26 mouse cellular contexts compared by ENCODE assay signal in the genomic region with DNA sequence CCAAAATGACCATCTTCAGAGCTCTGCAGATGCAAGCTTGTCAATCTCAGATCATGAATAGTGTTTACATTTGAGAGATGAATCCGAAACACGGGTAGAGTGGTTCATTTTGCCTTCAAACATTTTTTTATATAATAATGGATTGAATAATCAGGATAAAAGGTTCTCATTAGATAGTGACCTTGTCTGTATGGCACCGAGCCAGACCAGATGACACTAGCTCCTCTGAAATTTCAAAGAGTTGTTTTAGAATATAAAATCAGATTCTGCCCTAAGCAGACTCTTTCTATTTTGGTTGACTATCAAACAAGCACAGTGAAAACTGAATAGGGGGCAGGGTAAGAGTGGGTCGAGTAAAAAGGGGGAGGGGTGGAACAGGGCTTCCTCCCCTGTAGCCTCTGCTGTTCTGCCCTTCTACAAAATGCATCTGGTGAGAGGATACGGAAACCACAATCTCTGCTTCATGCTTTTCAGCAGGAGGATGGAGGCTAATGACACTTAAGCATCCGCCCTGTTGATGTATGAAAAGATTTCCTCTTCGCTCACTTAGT.
DNase-seq lines count a peak whose midpoint lies in the region; ATAC-seq and TF ChIP-seq lines count a peak whose summit lies in the region.
"Had no signal": no experiment of that assay in that cellular context is flagged by ENCODE, and none has a peak within 500 bp of the region (broad histone marks: within the 10 kb centered on the region; RNA-seq: fewer than 3 reads in every experiment).

No protein-coding gene starts in this region.

- DNase-seq in cerebellum, postnatal 14 days = peak; percentile 3 to 9
- no peak for DNase-seq in cerebellum, adult 9-11 months
- DNase-seq in midbrain, embryonic 11.5 days (ENCODE audit: low spot score, missing footprints) = no peak
- peak; percentile 58 for DNase-seq in brain, embryonic 14.5 days (ENCODE audit: low read depth)
- no peak for DNase-seq in embryonic facial prominence, embryonic 10.5 days (ENCODE audit: low spot score)
- DNase-seq: B cell, adult 2 months; cerebellum, adult 18-20 months; cerebellum, postnatal 36 days; heart, postnatal 10 days; kidney, adult 11 months; kidney, postnatal 25 days; liver, postnatal 0 days; lung, postnatal 36 days; retina, postnatal 1 day; right cerebral cortex, postnatal 14 days; thymus, postnatal 4 days had no signal

- H3K4me3 ChIP-seq in midbrain, embryonic 16.5 days (ENCODE audit: low read depth, low read length) = no peak overlapping the region
- no peak overlapping the region for H3K4me3 ChIP-seq in midbrain, embryonic 11.5 days (ENCODE audit: low read depth, low read length)
- H3K4me3 ChIP-seq in forebrain, embryonic 16.5 days (replicated peaks; ENCODE audit: low read length) = no peak overlapping the region
- no peak overlapping the region for H3K4me3 ChIP-seq in embryonic facial prominence, embryonic 10.5 days
- H3K4me3 ChIP-seq: embryonic facial prominence, embryonic 12.5 days; heart, embryonic 13.5 days; hindbrain, embryonic 10.5 days; hindbrain, embryonic 15.5 days; kidney, embryonic 15.5 days; limb, embryonic 13.5 days had no signal

- no peak overlapping the region for H3K9ac ChIP-seq in midbrain, embryonic 16.5 days (ENCODE audit: low read depth, low read length)
- no peak overlapping the region for H3K9ac ChIP-seq in midbrain, embryonic 11.5 days (ENCODE audit: low read length)
- H3K9ac ChIP-seq in forebrain, embryonic 16.5 days (replicated peaks; ENCODE audit: low read depth, low read length) = no peak overlapping the region
- H3K9ac ChIP-seq: embryonic facial prominence, embryonic 12.5 days; heart, embryonic 13.5 days; hindbrain, embryonic 15.5 days; kidney, embryonic 15.5 days; limb, embryonic 13.5 days; liver, postnatal 0 days had no signal

- H3K9me3 ChIP-seq in midbrain, embryonic 16.5 days (replicated peaks; ENCODE audit: control insufficient read depth, low read length, poor library complexity, severe bottlenecking) = no peaks in the 10 kb centered on the region
- no peaks in the 10 kb centered on the region for H3K9me3 ChIP-seq in midbrain, embryonic 11.5 days (ENCODE audit: control insufficient read depth, low read length)
- no peaks in the 10 kb centered on the region for H3K9me3 ChIP-seq in forebrain, embryonic 16.5 days (ENCODE audit: control insufficient read depth, low read length)
- H3K9me3 ChIP-seq in embryonic facial prominence, embryonic 10.5 days = no peaks in the 10 kb centered on the region
- H3K9me3 ChIP-seq: embryonic facial prominence, embryonic 12.5 days; heart, embryonic 13.5 days; hindbrain, embryonic 10.5 days; hindbrain, embryonic 15.5 days; kidney, embryonic 15.5 days; limb, embryonic 13.5 days had no signal

- H3K36me3 ChIP-seq in midbrain, embryonic 16.5 days (ENCODE audit: control insufficient read depth, insufficient read depth, low read length) = no peaks in the 10 kb centered on the region
- no peaks in the 10 kb centered on the region for H3K36me3 ChIP-seq in midbrain, embryonic 11.5 days (ENCODE audit: control insufficient read depth, insufficient read depth, low read length)
- H3K36me3 ChIP-seq in forebrain, embryonic 16.5 days (ENCODE audit: control insufficient read depth, insufficient read depth) = no peaks in the 10 kb centered on the region
- no peaks in the 10 kb centered on the region for H3K36me3 ChIP-seq in embryonic facial prominence, embryonic 10.5 days (replicated peaks)
- H3K36me3 ChIP-seq: embryonic facial prominence, embryonic 12.5 days; heart, embryonic 13.5 days; hindbrain, embryonic 10.5 days; hindbrain, embryonic 15.5 days; kidney, embryonic 15.5 days; limb, embryonic 13.5 days had no signal

- WGBS in midbrain, embryonic 16.5 days = 65% methylated on average over 7 of the region's 7 CpGs
- 84% methylated on average over 7 of the region's 7 CpGs for WGBS in midbrain, embryonic 11.5 days
- WGBS in forebrain, embryonic 16.5 days = 46% methylated on average over 7 of the region's 7 CpGs
- 80% methylated on average over 7 of the region's 7 CpGs for WGBS in embryonic facial prominence, embryonic 10.5 days

- no peak for TF ChIP-seq CTCF in brain, embryonic 14.5 days (IDR thresholded peaks at IDR 0.05; ENCODE audit: borderline replicate concordance, extremely low read depth, insufficient read depth, insufficient read length)

- no peak overlapping the region for H3K27ac ChIP-seq in midbrain, embryonic 16.5 days (ENCODE audit: low read length)
- no peak overlapping the region for H3K27ac ChIP-seq in midbrain, embryonic 11.5 days (ENCODE audit: low read depth, low read length)
- no peak overlapping the region for H3K27ac ChIP-seq in forebrain, embryonic 16.5 days (ENCODE audit: low read length)
- H3K27ac ChIP-seq in embryonic facial prominence, embryonic 10.5 days (replicated peaks) = no peak overlapping the region
- H3K27ac ChIP-seq: embryonic facial prominence, embryonic 12.5 days; heart, embryonic 13.5 days; hindbrain, embryonic 10.5 days; hindbrain, embryonic 15.5 days; kidney, embryonic 15.5 days; limb, embryonic 13.5 days had no signal

- H3K4me2 ChIP-seq in midbrain, embryonic 16.5 days (ENCODE audit: low read length) = no peak overlapping the region
- H3K4me2 ChIP-seq in midbrain, embryonic 11.5 days = no peak overlapping the region
- H3K4me2 ChIP-seq in forebrain, embryonic 16.5 days (ENCODE audit: low read length) = no peak overlapping the region
- H3K4me2 ChIP-seq: embryonic facial prominence, embryonic 12.5 days; heart, embryonic 13.5 days; hindbrain, embryonic 15.5 days; kidney, embryonic 15.5 days; limb, embryonic 13.5 days; liver, embryonic 11.5 days had no signal

- H3K27me3 ChIP-seq in midbrain, embryonic 16.5 days (ENCODE audit: control insufficient read depth, insufficient read depth, low read depth, low read length) = no peaks in the 10 kb centered on the region
- H3K27me3 ChIP-seq in midbrain, embryonic 11.5 days (ENCODE audit: control insufficient read depth, insufficient read depth, low read length) = no peaks in the 10 kb centered on the region
- H3K27me3 ChIP-seq in forebrain, embryonic 16.5 days (replicated peaks; ENCODE audit: control insufficient read depth, insufficient read depth, low read length) = no peaks in the 10 kb centered on the region
- no peaks in the 10 kb centered on the region for H3K27me3 ChIP-seq in embryonic facial prominence, embryonic 10.5 days (replicated peaks; ENCODE audit: low read depth, poor library complexity, severe bottlenecking)
- H3K27me3 ChIP-seq: embryonic facial prominence, embryonic 12.5 days; heart, embryonic 13.5 days; hindbrain, embryonic 15.5 days; kidney, embryonic 15.5 days had no signal

- H3K4me1 ChIP-seq in midbrain, embryonic 16.5 days (ENCODE audit: control insufficient read depth, insufficient read depth, low read length) = no peaks in the 10 kb centered on the region
- H3K4me1 ChIP-seq in midbrain, embryonic 11.5 days (ENCODE audit: control insufficient read depth, insufficient read depth, low read length) = no peaks in the 10 kb centered on the region
- H3K4me1 ChIP-seq in forebrain, embryonic 16.5 days (replicated peaks; ENCODE audit: control insufficient read depth, insufficient read depth, low read length) = peaks cover 4% of the 10 kb centered on the region; the same call in 1 of the 2 replicates
- H3K4me1 ChIP-seq in embryonic facial prominence, embryonic 10.5 days = no peaks in the 10 kb centered on the region
- H3K4me1 ChIP-seq: embryonic facial prominence, embryonic 12.5 days; heart, embryonic 13.5 days; hindbrain, embryonic 10.5 days; hindbrain, embryonic 15.5 days; kidney, embryonic 15.5 days; limb, embryonic 13.5 days had no signal

- no peak for TF ChIP-seq POLR2A in brain, embryonic 14.5 days (IDR thresholded peaks at IDR 0.05; ENCODE audit: borderline replicate concordance, extremely low read depth, insufficient read depth, insufficient read length, poor library complexity, severe bottlenecking)

- ATAC-seq in midbrain, embryonic 16.5 days = 0 out of 2 replicates have a peak, but pooled peaks have one; percentile 60
- ATAC-seq in midbrain, embryonic 11.5 days (ENCODE audit: low FRiP score) = no peak
- ATAC-seq in forebrain, embryonic 16.5 days = peak; percentile 64
- ATAC-seq: inflammation-experienced regulatory T-cells, adult 6 months; liver, postnatal 0 days had no signal

Comparison
In these comparisons a context has a peak if more than half of its experiments do, and no peak if none do; other contexts are left out.
1. DNase-seq: peak in cerebellum, postnatal 14 days (2 of 2) and brain, embryonic 14.5 days (single experiment); none in cerebellum, adult 9-11 months (single experiment), midbrain, embryonic 11.5 days (single experiment) and embryonic facial prominence, embryonic 10.5 days (single experiment).